Mouse (Mus musculus): ENCODE measurements at regions not wholly inside any gene's neighbourhood (a gene's known extent, or its start where the extent isn't known, plus 50 kb on each side); places are given as distances from the start of the nearest gene placed in this dataset.

DNA sequence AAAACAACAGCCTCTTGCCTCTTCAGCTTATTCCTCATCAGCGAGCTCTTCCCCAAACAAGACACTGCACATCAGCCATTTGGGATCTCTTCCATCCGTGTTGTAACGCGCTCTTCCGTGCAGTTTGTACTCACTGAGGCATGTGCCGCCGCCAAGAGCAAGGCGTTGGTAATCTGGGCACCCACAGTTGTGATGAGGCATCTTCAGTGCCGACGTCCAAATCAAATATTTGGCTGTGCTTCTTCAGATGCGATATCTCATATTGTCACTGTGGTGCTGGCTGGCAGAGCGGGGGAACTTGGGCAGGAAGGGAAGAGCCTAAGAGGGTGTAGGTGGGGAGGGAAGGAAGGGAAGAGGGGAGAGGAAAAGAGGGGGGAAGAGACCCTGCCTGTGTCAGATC lies 439.2 kb downstream of the Tmem182 start:
- no peak for DNase-seq (ENCODE audit: low read depth, low spot score)

DNA sequence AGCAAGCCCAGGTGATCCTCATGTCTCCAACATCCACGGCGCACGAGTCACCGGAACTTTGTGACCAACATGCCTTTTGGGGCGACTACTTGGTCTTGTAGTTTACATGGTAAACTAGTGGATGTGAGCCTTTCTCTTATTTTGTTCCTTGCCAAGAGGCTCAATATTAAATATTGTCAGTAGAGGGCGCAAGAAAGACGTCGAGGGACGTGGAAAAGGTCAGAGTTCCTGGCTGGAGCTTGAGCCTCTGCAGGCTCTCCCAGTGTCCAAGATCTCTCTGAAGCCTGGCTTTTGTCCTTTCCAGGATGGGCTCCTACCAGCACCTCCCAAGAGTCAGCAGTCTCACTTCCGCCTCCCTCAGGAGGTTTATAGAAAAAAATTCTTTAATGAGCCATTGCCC lies 458.8 kb downstream of the Tmem182 start:
- DNase-seq (ENCODE audit: low read depth, low spot score) = peak; percentile 7

DNA sequence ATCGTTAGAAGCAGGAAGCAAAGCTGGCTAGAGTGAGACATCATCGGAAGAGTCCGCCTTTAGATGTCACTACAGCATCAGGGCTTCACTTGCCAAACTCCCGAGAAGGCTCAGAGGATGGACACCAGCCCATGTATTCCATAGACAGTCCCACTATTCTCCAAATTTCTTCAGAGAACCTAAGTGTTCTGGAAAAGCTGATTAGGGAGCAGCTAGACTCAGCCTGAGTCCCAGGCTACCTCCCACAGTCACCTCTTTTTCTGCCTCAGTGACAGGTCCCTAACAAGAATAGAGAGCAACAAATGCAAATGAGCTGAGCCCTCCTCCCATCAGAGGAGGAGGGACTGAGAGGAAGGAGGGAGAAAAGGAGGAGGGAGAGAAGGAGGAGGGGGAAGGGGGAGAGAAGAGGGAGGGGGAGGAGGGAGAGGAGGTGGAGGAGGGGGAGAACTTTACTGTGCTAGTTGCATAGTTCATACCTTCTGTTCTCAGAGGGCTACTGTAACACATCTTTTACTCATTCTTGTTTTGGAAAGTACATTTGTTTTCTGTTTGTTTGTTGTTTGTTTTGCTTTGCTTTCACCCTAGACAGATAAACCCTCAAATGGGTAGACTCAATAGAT lies 465.8 kb downstream of the Tmem182 start:
- DNase-seq (ENCODE audit: low read depth, low spot score) = no peak

DNA sequence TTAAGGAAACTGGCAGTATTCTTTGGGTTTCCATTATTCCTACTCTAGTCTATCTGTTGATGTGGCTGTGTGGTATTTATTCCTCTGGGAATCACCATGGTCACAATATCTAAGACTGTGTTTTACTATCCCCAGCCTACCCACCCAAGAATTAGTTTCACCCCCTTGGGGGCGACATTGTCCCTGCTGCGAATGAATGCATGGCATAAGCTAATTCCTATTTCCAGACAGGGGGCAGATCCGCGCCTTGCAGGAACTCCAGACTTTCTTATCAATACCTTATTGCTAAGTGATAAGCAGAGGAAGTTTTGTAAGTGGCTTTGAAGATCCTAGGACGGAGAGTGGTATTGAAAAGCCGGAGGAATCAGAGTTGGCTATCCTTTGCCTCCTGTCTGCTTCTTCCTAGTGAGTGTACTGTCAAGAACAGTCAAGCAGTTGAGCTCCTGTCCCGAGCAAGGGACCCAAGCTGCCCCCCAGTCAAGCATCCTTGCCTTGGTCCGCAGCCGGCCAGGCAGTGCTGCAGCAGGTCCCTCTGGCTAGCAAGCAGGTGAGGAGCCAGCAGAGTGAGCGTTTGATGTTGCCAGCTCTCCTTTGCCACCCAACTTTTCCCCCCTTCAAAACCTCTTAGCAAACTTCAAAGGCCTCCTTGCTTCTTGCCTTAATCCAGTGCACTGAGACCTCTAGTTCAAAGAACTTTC lies 469.3 kb downstream of the Tmem182 start:
- DNase-seq (ENCODE audit: low read depth, low spot score) = no peak

DNA sequence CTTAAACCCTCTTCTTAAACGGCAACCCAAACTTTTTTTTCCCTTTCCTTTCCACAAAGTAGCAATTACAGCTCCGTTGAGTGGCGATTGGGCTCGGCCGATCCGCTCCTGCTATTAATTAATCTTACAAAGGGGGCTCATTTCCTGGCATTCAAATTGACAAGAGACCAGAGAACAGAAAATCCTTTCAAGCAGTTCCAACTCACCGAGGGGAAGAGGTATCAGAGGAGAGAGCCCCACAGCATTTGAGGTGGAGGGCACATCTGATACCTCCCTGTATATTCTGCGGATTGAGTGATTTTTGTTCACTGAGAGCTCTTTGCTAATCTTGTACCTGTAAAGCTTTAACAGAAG lies 469.8 kb downstream of the Tmem182 start:
- no peak for DNase-seq (ENCODE audit: low read depth, low spot score)

DNA sequence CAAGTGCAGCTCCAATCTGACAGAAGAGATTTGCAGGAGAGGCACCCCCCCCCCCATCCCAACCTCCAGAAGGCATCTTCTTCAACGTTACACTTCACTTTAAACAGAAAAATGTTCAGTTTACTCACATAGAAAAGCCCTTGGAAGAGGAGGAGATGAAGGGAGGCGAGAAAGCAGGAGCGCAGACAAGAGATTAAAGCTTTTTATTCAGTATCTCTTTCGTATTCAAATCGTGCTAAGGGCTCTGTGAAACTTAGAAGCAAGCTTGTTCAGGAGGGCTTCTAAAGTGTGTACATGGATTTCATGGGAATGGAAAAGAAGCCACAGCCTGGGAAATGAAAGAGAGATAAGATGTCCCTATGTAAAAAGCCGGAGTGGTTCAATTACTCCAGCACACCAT lies 470.2 kb downstream of the Tmem182 start:
- no peak for DNase-seq (ENCODE audit: low read depth, low spot score)

DNA sequence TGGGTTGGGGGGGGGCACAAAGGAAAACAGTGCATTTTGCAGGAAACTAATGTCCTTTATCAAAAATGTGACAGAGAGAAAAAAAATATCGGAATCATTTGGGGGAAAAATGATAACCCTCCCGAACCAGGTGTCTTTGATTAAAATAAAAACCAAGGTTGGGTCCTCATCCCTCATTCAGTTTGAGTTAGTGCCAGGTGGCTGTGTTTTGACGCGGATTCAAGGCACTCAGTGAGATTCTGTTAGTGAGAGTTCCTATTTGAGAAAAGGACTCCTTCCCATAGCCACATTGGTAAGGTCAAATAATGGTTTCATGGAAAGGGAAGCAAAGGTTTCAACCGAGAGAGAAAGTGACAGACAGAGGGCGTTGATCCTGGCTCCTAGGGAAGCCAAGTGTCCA lies 470.9 kb downstream of the Tmem182 start:
- DNase-seq (ENCODE audit: low read depth, low spot score) = no peak

DNA sequence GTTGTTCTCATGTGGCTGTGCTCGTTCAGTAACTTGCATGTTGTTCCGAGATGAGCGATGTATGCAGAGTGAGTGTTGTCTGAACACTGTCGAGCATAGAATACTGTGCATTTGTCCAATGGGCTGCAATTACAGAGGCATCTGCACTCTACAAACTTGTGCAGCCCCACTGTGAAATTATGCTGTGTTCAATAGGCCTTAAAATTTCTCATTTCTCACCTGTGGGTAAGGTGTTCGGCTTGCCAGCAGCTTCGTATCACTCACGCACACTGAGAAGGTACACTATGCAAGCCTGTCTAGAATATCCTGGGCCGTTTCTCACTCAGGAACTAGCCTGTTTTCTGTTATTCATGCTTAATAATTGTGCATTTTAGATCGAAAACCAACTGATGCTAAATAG lies 479.8 kb downstream of the Tmem182 start:
- DNase-seq (ENCODE audit: low read depth, low spot score) = no peak

DNA sequence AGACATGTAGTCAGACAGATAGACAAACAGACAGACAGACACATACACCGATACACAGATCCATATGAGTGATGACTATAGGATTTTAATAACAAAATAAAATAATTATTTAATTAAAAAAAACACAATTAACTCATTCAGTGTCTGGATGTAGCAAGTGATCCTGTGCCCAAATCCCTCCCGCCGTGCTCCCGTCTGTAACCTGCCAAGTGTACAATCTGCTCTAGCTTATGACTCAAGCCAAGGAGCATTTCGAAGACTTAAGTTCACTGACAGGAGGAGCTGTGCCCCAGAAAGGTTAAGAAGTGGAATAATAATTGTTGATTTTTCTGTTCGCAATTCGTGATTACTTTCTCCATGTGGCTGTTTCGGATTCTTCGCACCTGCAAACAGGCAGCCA lies 480.8 kb downstream of the Tmem182 start:
- DNase-seq (ENCODE audit: low read depth, low spot score) = no peak

DNA sequence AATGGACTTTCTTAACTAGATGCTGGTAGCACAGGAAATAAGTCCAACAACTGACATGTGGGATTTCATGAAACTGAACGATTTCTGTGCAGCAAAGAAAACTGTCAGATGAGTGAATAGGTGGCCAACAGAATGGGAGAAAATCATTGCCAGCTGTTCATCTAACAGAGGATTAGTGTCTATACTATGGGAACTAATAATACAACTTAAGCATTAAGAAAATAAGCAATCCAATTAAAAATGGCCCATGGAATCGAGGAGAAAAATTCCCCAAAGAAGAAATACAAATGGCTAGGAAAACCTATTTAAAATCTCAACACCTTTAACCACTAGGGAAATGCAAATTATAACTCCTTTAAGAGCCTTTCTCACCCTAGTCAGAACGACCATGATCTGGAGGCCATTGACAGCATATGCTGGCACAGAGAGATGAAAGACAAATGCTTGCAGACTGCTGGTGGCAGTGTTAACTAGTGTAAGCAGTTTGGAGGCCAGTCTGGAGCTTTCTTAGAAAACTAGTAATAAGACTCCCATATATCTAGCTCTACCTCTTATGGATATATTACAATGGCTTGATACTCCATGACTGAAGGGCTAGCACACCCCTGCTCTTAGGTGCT lies 521.6 kb downstream of the Tmem182 start:
- no peak for DNase-seq (ENCODE audit: low read depth, low spot score)

DNA sequence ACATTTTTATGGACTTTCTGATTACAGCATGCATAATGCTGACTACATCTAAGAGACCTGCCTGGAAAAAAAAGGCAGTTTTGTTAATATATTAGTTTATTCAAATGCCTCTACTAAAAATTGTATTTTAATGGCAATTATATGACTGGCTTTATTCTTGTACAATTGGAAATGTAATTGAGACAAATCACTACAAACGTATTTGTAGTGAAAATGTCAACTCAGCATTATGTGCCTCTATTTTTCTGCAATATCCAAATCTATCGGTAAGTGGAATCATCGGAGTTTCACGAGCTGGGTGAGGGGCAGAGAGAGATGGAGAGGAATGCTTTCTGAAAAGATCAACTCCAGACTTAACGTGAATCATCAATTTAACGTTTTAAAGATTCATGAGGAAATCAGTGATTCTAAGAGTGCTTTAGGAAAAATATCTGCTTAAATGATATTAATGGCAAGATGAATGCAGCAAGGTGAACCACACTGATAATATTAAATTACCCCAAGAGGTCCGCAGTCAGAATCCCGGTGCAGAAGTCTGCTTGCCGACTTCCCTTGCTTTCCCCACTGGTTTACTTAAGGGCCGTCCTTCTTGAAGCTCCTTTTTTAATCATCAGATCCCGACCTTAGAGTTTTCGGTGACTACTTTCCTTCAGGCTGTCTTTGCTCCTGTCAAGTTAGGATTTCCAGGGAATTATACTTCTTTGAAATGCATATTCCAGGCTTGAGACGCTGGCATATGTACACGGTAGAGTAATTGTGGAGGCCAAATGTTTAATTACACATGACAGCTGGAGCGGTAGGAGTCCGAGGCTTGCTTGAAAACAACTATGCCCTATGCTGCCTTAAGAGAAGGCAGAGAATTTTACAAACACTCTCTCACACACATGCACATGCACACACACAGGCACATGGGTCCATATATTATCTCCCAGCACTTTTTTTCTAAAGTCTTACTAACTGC lies 544.7 kb downstream of the Tmem182 start:
- no peak for DNase-seq (ENCODE audit: low read depth, low spot score)

DNA sequence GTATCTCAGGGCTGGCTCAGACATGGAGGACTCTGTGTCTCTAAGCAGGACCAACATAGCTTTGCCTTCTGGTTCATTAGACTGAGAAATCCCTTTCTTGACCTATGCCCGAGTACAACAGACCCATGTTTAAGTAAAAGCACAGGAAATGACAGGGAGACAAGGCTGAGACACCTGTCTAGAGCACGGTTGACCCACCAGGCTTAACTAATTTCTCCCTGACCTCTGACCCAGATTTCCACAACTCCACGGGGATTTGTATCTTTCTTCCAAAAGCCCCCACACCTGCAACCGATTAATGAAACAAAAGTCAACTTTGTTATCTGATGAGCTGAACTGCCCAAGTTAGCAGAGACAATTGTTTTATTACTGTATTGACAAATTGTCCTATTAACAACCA lies 553.7 kb downstream of the Tmem182 start:
- no peak for DNase-seq (ENCODE audit: low read depth, low spot score)

DNA sequence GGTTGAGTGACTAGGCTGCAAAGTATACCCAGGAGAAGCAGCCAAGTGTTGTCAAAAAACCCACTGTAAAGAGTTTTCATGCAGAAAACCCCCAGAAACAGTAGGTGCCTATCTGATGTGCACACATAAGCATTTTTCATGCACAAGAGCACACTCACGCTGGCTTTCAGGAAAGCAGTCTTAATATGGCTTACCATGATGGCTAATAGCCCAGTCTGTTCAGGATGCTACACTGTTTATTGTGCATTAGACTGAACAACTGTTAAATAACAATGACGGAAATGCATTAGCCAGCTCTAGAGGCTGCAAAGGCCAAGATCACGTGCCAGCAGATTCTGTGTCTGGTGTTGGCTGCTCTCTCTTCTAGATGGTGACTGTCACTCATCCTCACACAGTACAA lies 556.1 kb downstream of the Tmem182 start:
- DNase-seq (ENCODE audit: low read depth, low spot score) = no peak

DNA sequence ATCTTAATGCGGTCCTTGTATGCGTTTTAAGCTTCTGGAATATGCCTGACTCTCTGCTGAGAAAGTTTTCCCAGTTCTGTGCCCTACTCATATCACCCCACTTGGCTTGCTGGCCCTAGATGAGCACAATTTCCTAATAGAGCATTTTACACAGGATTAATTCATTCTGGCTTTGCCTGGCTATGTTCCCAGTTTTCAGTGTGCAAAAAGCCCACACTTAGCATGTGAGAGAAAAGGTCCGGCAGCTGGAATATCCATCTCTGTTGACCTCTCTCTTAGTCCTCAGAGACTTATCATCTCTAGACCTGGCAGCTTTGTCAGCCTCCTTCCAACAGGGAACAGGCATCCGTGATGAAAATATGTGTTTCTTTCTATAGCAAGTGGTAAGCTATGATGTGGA lies 574.6 kb downstream of the Tmem182 start:
- DNase-seq (ENCODE audit: low read depth, low spot score) = no peak

DNA sequence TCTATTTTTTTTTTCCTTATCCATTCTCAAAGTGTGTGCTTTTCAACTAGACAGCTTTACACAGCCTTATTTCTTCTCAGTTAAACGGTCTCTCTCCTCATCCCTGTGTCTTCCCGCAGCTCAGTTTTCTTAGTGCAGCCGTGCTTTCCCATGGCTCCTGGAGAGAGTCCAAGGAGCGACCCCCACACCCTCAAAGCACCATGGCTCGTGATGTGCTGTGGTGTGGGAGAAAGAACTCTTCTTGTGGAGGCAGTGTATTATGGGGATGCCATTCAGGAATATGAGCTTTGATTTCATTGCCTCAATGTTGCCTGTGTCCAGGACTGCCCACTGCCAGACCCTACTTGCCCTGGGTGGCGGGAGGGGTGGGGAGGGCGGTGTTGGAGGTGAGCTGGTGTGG lies 576.1 kb downstream of the Tmem182 start:
- DNase-seq (ENCODE audit: low read depth, low spot score) = no peak

DNA sequence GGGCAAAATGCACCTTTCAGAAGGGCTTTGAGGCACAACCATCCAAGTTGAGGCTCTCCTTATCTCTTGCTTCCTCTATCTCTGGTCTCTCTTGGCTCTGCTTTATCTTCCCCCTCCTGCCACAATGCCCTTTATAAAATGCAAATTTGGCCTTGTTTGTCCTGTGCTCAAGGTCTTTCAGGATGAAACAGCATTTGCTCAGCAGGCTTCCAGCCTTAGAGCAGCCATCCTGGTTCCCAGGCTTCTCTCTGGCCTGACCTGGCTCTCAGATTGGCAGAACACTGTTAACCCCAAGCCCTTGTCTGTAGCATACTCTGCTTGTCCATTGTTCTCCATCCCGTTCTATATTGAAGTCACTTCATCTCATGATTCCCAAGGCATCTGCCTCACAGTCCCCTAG lies 579.3 kb downstream of the Tmem182 start:
- no peak for DNase-seq (ENCODE audit: low read depth, low spot score)

DNA sequence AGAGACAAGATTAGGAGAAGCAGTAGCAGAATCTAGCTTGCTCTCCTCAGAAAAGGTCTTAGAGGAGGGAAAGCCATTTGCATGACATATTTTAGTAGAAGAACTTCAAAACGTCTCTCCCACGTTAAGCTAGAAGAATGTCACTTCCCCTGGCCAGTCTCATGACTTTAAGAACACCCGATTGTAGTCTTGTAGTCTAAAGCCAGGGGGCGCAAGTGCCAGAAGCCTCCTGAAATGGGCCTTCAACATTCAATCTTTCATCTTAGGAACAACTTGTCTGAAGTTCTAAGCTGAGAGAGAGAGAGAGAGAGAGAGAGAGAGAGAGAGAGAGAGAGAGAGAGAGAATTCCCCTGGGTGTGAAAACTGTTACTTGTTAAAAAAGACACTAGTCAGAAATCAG lies 581.0 kb downstream of the Tmem182 start:
- no peak for DNase-seq (ENCODE audit: low read depth, low spot score)

DNA sequence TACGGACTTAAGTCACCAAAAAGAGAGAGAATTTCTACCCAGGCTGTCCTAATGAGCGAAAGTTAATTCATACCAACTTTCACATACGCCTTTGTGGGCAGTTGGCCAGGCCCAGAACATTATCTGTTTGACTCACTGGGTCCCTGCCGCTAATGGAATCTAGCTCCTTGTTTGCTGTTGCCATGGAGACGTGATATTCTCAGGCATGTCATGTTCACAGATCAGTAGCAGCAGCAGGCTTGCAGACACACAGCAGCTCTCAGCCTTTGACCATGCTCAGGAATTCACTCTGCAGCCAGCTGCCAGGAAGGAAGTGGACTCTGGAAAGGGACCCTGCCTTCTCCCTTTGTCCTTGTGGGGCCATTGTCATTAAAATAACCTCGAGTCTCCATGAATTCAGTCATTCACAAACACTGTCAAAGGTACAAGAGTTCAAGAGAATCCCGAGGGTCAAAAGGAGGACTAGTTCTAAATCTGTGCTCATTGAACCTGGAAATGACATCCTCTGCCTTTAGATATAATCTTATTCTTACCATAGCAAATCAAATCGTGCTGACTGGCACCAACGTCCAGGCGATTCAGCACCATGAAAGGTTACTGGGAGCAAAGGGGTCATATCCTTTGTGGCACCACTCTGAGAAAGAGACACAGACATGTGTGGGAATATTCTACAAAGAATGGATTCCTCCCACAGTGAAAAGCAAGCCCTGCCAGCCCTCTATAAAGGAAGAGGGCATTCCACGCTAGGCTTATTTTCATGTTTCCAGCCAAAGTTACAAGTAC lies 584.9 kb downstream of the Tmem182 start:
- DNase-seq (ENCODE audit: low read depth, low spot score) = peak; percentile 14

DNA sequence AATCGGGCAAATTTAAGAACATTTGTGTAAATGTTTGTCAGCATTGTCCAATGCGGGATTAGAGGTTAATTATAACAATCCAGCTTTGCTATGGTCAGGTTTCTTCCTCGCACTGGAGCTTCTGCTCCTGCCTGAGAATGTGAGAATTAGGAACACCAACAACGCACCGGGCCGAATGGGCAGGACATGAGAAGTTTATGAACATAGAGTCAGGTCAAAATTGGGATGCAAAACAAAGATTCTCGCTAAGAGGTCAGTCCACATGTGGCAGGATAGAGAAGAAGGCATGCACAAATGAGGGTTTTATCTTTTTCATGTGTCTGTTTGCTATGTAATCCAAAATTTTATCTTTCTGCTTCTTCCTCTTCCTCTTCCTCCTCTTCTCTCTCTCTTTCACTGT lies 585.7 kb downstream of the Tmem182 start:
- no peak for DNase-seq (ENCODE audit: low read depth, low spot score)

DNA sequence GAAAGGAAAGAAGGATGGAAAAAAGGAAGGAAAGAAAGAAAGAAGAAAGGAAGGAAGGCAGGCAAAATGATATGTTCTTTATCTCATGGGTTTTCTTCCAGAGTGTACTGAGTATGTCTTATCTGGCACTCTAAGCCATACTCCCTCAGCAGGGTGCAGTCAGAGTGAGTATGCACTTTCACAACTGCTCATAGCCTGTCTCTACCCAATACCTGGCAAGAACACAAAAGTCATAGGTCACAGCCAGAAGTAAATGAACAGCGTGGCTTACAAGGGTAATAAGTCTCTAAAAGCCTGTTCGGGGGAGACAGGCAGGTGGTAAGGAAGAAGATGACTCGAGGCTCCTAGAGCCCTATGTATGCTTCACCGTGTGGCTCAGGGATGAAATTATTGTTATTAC lies 587.9 kb downstream of the Tmem182 start:
- no peak for DNase-seq (ENCODE audit: low read depth, low spot score)

DNA sequence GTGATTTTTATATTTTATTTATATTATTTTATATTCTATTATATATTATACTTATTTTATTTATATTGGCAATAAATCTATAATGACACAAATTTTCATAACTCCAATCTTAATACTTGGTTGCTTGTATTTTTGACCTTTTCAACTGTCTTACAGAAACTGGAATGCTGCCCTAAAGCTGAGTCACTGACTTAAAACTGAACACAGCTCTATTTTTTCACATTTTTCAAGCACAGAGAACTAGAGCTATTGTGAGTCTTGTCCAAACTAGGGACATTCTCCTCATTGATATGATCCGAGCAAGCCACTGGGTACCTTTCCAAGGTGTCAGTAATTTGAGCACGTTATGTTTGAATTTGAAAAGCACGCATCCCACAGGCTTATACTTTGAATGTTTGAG lies 589.7 kb downstream of the Tmem182 start:
- no peak for DNase-seq (ENCODE audit: low read depth, low spot score)

DNA sequence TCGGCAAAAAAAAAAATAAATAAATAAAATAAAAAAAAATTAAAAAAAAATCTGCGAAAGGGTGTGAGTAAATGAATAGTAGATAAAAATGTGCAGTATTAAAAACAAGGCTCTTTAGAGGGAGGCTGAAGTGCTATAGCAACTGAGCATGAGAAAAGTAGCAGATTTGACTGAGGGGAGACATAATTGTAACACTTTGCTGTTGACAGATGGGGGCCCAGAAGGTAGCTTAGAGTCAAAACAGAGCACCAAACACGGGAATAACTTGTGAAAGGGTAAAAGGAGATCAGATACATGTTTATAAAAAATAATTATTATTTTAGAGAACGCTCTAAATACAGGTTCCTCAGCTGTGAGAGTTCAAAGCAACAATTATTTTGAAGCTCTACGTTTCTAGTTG lies 605.1 kb downstream of the Tmem182 start:
- no peak for DNase-seq (ENCODE audit: low read depth, low spot score)
